Mouse (Mus musculus): ENCODE results near the gene Trip10.

DNA sequence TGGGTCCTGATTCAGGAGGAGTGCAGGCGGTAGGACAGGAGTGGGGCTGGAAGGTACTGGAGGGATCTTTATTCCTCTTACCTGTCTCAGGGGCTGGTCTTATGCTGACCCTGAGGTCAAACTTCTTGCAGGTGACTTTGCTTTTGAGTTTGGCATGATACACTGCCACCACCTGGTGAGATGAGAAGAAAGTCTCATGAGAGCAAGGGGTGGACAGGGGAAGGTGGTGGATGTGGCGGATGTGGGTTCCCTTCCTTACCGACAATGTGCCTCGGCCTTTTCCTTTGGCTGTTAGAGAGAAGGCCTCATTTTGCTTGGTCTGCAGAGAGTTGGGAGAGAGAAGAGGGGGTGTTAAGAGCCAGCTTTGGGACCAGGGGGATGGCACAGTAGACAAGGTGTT, 39.9 kb upstream of the Trip10 start:
- TF ChIP-seq TAL1 (conservative IDR thresholded peaks at IDR 0.05; ENCODE audit: low read depth, low read length) (no peak), CTCF (IDR thresholded peaks at IDR 0.05; ENCODE audit: low read depth, low read length) (no peak)
